Mouse (Mus musculus) MEL-GATA-1-ER (cell line): ENCODE measurements at regions not wholly inside any gene's neighbourhood (a gene's known extent, or its start where the extent isn't known, plus 50 kb on each side); places are given as distances from the start of the nearest gene placed in this dataset.

Experiments used
- DNase-seq: peaks from one replicate; pipeline ENCODE4 v3.0.0-alpha.2; 2012; ENCODE audit warnings: low read depth; ENCODE audit errors: extremely low read depth

DNA sequence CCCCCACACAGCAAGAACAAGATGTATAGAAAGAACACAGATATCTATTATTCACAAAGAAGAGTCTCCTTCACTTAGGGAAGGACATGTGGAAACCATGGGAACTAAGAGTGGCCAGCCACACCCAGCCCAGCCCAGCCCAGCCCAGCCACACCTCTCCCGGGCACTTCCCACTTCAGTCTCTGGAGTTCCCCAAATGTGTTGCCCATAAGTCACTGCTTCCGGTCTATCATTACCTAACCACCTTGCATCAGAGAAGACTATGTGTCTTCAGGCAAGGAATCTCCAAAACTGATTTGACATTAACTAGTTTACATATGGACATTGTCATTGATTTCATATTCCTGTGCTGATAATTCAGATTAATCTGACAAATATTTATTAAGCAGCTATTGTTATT, 147.6 kb downstream of the Nfkbiz start:
- peak; percentile 9 for DNase-seq

DNA sequence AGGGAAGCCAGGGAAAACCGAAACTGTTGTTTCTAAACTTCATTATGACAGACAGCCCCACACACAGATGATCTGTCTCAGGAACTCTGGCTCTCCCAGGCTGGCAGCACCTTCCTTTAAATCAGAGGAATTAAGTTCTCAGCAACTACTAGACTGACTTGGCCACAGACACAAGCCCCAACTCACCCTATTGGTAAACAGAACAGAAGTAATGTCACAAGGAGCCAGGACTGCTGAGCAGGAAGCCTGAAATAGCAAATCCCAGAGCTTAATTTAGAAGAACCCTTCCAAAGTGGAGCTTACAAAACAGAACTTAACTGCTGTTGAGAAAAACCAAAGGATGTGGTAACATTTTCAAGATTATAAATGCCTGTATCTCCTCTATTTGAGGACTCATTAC, 174.8 kb downstream of the Nfkbiz start:
- no peak for DNase-seq

- no peak for DNase-seq
Measured at GRCm38 (mm10) chr16:55636667-55637450, 201.8 kb downstream of the Nfkbiz start.

DNA sequence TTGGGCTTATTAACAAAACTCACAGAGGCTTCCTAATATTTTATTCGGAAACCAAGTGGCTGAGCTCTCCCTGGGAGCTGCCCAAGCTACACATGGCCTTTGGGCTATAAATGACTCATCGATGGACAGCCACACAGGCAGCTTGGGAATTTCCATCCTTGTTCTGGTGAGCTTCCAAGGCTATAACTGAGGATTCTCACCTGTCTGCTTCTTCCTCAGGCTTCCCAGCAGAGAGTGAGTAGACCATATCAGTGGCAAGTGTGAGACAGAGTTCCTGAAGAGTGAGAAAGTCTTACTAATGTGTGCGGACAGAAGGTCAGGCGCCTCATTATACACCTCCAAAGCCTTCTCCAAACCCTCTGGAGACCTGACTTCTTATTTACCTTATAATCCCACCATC, 202.5 kb downstream of the Nfkbiz start:
- DNase-seq = no peak

- no peak for DNase-seq
Measured at GRCm38 (mm10) chr16:55634691-55635090, 204.0 kb downstream of the Nfkbiz start.

DNA sequence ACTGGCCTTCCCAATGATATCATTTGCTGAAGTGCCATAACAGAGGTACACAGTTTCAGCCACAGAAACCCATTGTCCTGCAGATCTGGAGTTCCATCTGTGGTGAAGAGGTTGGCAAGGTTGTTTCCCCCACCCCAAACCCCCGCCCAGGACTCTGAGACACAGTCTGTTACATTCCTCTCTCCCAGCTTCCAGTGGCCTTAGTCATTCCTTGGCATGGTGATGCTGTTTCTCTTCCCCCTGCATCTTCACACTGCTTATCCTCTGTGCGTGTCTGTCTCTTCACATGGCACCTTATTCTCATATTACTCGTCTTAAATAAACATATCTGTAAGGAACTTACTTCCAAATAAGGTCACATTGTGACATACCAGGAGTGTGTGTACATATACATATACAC, 206.5 kb downstream of the Nfkbiz start:
- no peak for DNase-seq

DNA sequence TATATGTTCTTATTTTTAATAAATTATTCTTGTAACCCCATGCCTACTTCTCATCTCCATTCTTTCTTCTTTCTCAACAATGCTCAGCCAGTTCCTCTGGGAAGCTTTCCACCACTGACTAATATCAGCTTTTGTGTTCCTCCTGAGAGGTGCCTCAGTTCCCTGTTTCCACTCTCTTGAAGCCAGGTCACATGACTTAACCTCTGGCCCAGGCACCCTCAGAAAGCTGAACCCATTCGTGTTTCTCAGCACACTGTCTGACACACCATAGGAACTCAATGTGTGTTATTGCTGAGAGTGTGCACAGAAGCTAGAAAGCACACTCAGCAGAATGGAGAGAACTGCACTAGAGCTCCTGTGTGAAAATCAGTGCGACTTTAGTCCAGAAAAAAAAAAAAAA, 207.1 kb downstream of the Nfkbiz start:
- DNase-seq = no peak

- DNase-seq = no peak
Measured at GRCm38 (mm10) chr16:55631048-55631447, 207.7 kb downstream of the Nfkbiz start.

DNA sequence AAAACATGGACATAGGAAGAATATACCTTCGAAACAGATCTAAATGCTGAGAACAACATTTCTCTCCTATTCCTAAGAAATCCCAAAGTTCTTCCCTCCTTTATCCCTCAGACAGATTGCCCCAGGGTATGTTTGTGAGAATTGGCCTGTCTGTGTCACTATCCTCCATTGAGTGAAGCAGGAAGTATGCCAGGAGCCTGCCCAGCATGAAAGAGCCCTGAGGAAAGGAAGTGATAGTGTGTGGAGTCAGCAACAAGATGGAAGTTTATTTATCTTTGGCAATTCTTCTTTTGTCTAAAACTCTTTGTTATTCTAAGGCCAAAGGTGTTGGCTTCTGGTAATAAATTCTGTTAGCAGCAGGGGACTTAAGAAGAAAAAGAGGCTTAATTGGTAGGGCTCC, 211.2 kb downstream of the Nfkbiz start:
- DNase-seq = no peak

GRCm38 (mm10) chr16:55623422-55623821, 215.3 kb downstream of the Nfkbiz start:
- DNase-seq = no peak

GRCm38 (mm10) chr16:55619731-55620130, 219.0 kb downstream of the Nfkbiz start:
- no peak for DNase-seq

GRCm38 (mm10) chr16:55617958-55618357, 220.7 kb downstream of the Nfkbiz start:
- DNase-seq = no peak

- DNase-seq = no peak
Measured at GRCm38 (mm10) chr16:55617506-55617905, 221.2 kb downstream of the Nfkbiz start.

DNA sequence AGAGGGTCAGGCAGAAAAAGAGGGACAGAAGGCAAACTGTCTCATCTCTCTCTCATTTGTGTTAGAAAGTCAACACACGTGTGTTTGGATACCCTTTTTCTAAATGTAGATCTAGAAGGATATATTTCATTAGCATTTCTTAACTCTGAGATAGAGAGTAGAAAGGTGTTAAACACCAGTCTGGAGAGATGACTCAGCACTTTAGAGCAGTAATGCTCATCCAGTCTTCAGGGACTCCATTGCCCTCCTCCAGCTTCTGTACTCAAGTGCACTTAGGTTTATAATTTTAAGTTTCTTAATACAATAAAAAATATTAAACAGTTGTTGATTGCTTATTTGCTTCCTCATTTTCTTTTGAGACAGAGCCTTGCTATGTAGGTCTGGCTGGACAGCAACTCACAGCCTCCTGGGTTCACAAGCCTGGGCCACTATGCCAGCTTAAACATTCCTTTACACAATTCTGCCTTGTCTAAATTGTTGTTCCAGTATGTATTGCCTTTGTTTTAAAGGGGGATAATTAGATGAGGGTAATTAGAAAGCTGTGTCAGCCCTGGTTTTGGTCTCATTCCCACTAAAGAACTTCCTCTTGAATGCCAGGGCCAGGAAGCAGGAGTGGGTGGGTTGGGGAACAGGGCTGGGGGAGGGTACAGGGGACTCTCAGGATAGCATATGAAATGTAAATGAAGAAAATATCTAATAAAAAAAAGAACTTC, 222.1 kb downstream of the Nfkbiz start:
- no peak for DNase-seq

GRCm38 (mm10) chr16:55612873-55613272, 225.8 kb downstream of the Nfkbiz start:
- DNase-seq = no peak

- no peak for DNase-seq
Measured at GRCm38 (mm10) chr16:55612001-55612400, 226.7 kb downstream of the Nfkbiz start.

- DNase-seq = no peak
Measured at GRCm38 (mm10) chr16:55611172-55611571, 227.5 kb downstream of the Nfkbiz start.

GRCm38 (mm10) chr16:55608361-55608760, 230.3 kb downstream of the Nfkbiz start:
- DNase-seq = no peak

GRCm38 (mm10) chr16:55606447-55607239, 232.1 kb downstream of the Nfkbiz start:
- DNase-seq = no peak

GRCm38 (mm10) chr16:55603611-55604010, 235.1 kb downstream of the Nfkbiz start:
- no peak for DNase-seq

DNA sequence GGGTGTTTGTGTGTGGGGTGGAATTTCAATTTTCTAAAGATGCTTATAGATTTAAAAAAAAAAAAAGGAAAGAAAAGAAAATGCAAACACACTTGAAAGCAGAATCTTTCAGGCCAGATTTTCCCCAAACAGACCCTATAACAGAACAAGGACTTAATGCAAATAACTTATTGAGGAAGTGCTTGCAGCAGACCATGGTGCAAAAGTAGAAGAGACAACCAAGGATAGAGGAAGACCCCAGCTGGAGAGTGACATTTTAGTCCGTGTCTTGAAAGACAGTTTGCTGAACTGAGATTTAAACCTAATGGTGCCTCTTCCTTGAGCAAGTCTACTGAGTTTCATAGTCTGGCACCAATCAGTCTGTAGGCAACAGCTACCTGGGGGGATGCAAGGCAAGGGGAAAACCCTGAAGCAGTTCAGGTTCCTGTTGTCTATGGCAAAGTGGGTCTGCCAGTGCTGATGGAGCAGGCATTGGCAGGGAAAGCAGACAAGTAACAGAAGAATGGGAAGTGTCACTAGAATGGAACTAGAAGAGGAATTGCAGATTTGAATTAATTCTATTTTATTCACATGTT, 249.2 kb downstream of the Nfkbiz start:
- DNase-seq = no peak

GRCm38 (mm10) chr16:55587138-55587537, 251.6 kb downstream of the Nfkbiz start:
- no peak for DNase-seq
